Mouse (Mus musculus): Measurements from ENCODE around the gene Ift74. TPM values are rescaled to one million over a fixed set of nuclear protein-coding genes. Genes with fewer than 3 reads are reported as not detected.

The Ift74 gene
- polyA plus RNA-seq, 1 experiment, result 7.1 TPM

- H3K4me3 ChIP-seq (ENCODE audit: insufficient read depth, low read depth, low read length), result no peak overlapping the region
- no peak overlapping the region for H3K27ac ChIP-seq (replicated peaks; ENCODE audit: low read depth, low read length)
- H3K4me1 ChIP-seq (ENCODE audit: control insufficient read depth, insufficient read depth, insufficient read length, low read length), result peaks cover 5% of the 10 kb centered on the region; the same call in 1 of the 2 replicates
Observed at GRCm38 (mm10) chr4:94737326-94738295, 123.3 kb downstream of the Ift74 start.

- peaks cover 8% of the 10 kb centered on the region for H3K4me1 ChIP-seq (ENCODE audit: control insufficient read depth, insufficient read depth, insufficient read length, low read length)
- H3K4me3 ChIP-seq (ENCODE audit: insufficient read depth, low read depth, low read length), result peak within 1 kb of the TSS; percentile 70
- peak within 1 kb of the TSS; percentile 97 for H3K27ac ChIP-seq (replicated peaks; ENCODE audit: low read depth, low read length)
Observed at GRCm38 (mm10) chr4:94738838-94739731, 124.8 kb downstream of the Ift74 start, which contains the start of gene Tek. Gene Tek, plus strand, starts transcription at chr4:94739289.

GRCm38 (mm10) chr4:94741824-94742223, 127.5 kb downstream of the Ift74 start:
- Histone ChIP-seq H3K27ac (replicated peaks; ENCODE audit: low read depth, low read length) (peak overlapping the region; percentile 85), H3K4me1 (ENCODE audit: control insufficient read depth, insufficient read depth, insufficient read length, low read length) (peaks cover 12% of the 10 kb centered on the region), H3K4me3 (ENCODE audit: insufficient read depth, low read depth, low read length) (peak overlapping the region; percentile 44)

Other genes with a start within 250 kb of the Ift74 start
- not detected in 2 replicates for gene Gm10306, start 57.9 kb upstream of the Ift74 start, polyA plus RNA-seq (2012; ENCODE audit: insufficient read depth, insufficient read length, missing spikeins)
- 4.6 and 5.2 TPM in 2 replicates for gene Caap1, start 57.7 kb upstream of the Ift74 start, polyA plus RNA-seq (2012; ENCODE audit: insufficient read depth, insufficient read length, missing spikeins)
- gene Plaa, start 11.2 kb upstream of the Ift74 start, polyA plus RNA-seq (2012; ENCODE audit: insufficient read depth, insufficient read length, missing spikeins), result 41.8 and 48.4 TPM in 2 replicates
- not detected in 2 replicates for gene Lrrc19, start 35.7 kb downstream of the Ift74 start, polyA plus RNA-seq (2012; ENCODE audit: insufficient read depth, insufficient read length, missing spikeins)
- gene Tek, start 124.8 kb downstream of the Ift74 start, polyA plus RNA-seq (2012; ENCODE audit: insufficient read depth, insufficient read length, missing spikeins), result 8.7 and 13.7 TPM in 2 replicates

All from brown adipose tissue, adult 24 weeks (tissue).